Mouse (Mus musculus) intestine, embryonic 16.5 days (tissue): Measurements from ENCODE around the gene Zbtb34. TPM values are rescaled to one million over a fixed set of nuclear protein-coding genes. Genes with fewer than 3 reads are reported as not detected.

Source experiments
- ATAC-seq: fragments of 200-750 bp; cut with Nextera tagmentation; 2 replicates; pipeline ENCODE4 v1.8.0; 2017; ENCODE audit warnings: moderate TSS enrichment, moderate library complexity
- H3K27ac ChIP-seq: fragments of 300-500 bp; sonication (generic); 2 replicates; pipeline ENCODE4 v1.5.1; 2014; ENCODE audit warnings: mild to moderate bottlenecking, low read length
- H3K27me3 ChIP-seq: fragments of 300-500 bp; sonication (generic); replicated peaks from 2 replicates; pipeline ENCODE4 v1.6.1; 2014; ENCODE audit warnings: low read length, control low read depth, mixed read lengths; ENCODE audit not compliant: control insufficient read depth, insufficient read depth
- H3K36me3 ChIP-seq: fragments of 300-500 bp; sonication (generic); 2 replicates; pipeline ENCODE4 v1.6.1; 2014; ENCODE audit warnings: low read length, control low read depth; ENCODE audit not compliant: control insufficient read depth, insufficient read depth
- H3K4me1 ChIP-seq: fragments of 300-500 bp; sonication (generic); 2 replicates; pipeline ENCODE4 v1.6.1; 2014; ENCODE audit warnings: low read length, control low read depth, mixed read lengths; ENCODE audit not compliant: control insufficient read depth, insufficient read depth
- H3K4me2 ChIP-seq: fragments of 300-500 bp; sonication (generic); 2 replicates; pipeline ENCODE4 v1.6.1; 2014; ENCODE audit warnings: low read depth, low read length, control low read depth
- H3K4me3 ChIP-seq: fragments of 300-500 bp; sonication (generic); 2 replicates; pipeline ENCODE4 v1.5.1; 2014; ENCODE audit warnings: mild to moderate bottlenecking, low read length
- H3K9ac ChIP-seq: fragments of 300-500 bp; sonication (generic); 2 replicates; pipeline ENCODE4 v1.6.1; 2014; ENCODE audit warnings: low read depth, low read length
- H3K9me3 ChIP-seq: fragments of 300-500 bp; sonication (generic); 2 replicates; pipeline ENCODE4 v1.6.1; 2016; ENCODE audit warnings: low read length, control low read depth; ENCODE audit not compliant: control insufficient read depth
- WGBS: fragments of 180-500 bp; shearing (Covaris S2); extraction: QIAGEN DNeasy Blood & Tissue Kit; methylation state at CpG from one replicate; pipeline ENCODE4 v1.1.7; 2014; 5-methylcytosine and 5-hydroxymethylcytosine counted together
- polyA plus RNA-seq: library from polyadenylated mRNA; unstranded; fragments of >200 nt; fragmentation: Nextera tagmentation; extraction: Ambion mirVana; gene quantifications from 2 replicates; pipeline ENCODE4 v1.2.1, GENCODE M21; 2015

Zbtb34 gene
- polyA plus RNA-seq, 1 experiment from 2014 or later: 2.8 TPM

- Histone ChIP-seq H3K4me3 (no peak overlapping the region), H3K36me3 (peaks cover 7% of the 10 kb centered on the region; the same call in 1 of the 2 replicates), H3K27ac (no peak overlapping the region), H3K4me1 (peaks cover 4% of the 10 kb centered on the region; the same call in 1 of the 2 replicates), H3K9ac (no peak overlapping the region), H3K27me3 (no peaks in the 10 kb centered on the region), H3K9me3 (no peaks in the 10 kb centered on the region), H3K4me2 (no peak overlapping the region)
- 83% methylated on average over 11 of the region's 11 CpGs for WGBS
- ATAC-seq: no peak
Observed at GRCm38 (mm10) chr2:33451038-33451978, 20.2 kb upstream of the Zbtb34 start.

GRCm38 (mm10) chr2:33449119-33449873 is 18.2 kb upstream of the Zbtb34 start:
- no peaks in the 10 kb centered on the region for H3K27me3 ChIP-seq
- no peak for ATAC-seq
- no peaks in the 10 kb centered on the region for H3K9me3 ChIP-seq
- H3K36me3 ChIP-seq: peaks cover 3% of the 10 kb centered on the region; the same call in 1 of the 2 replicates
- H3K9ac ChIP-seq: no peak overlapping the region
- H3K4me2 ChIP-seq: no peak overlapping the region
- 93% methylated on average over 22 of the region's 22 CpGs for WGBS
- no peak overlapping the region for H3K4me3 ChIP-seq
- no peak overlapping the region for H3K27ac ChIP-seq
- H3K4me1 ChIP-seq: peaks cover 7% of the 10 kb centered on the region; the same call in 1 of the 2 replicates

GRCm38 (mm10) chr2:33446796-33447195 is 15.7 kb upstream of the Zbtb34 start:
- ATAC-seq: peak; percentile 37; the same call in 1 of the 2 replicates
- H3K36me3 ChIP-seq: peaks cover 2% of the 10 kb centered on the region; the same call in 1 of the 2 replicates
- WGBS: 20% methylated on average over 1 of the region's 1 CpGs

GRCm38 (mm10) chr2:33445741-33446140 is 14.6 kb upstream of the Zbtb34 start:
- H3K9ac ChIP-seq: no peak overlapping the region
- no peaks in the 10 kb centered on the region for H3K9me3 ChIP-seq
- H3K4me1 ChIP-seq: 0 out of 2 replicates have a peak, but pooled peaks cover 5% of the 10 kb centered on the region
- H3K27ac ChIP-seq: no peak overlapping the region
- no peak overlapping the region for H3K4me3 ChIP-seq
- 87% methylated on average over 5 of the region's 5 CpGs for WGBS
- peaks cover 2% of the 10 kb centered on the region; the same call in 1 of the 2 replicates for H3K36me3 ChIP-seq
- H3K4me2 ChIP-seq: no peak overlapping the region
- ATAC-seq: no peak
- no peaks in the 10 kb centered on the region for H3K27me3 ChIP-seq

More at GRCm38 (mm10) chr2:33446796-33447195, 15.7 kb upstream of the Zbtb34 start:
- Histone ChIP-seq H3K27me3 (no peaks in the 10 kb centered on the region), H3K9ac (no peak overlapping the region), H3K4me2 (no peak overlapping the region), H3K9me3 (no peaks in the 10 kb centered on the region), H3K27ac (no peak overlapping the region), H3K4me1 (0 out of 2 replicates have a peak, but pooled peaks cover 5% of the 10 kb centered on the region), H3K4me3 (no peak overlapping the region)

GRCm38 (mm10) chr2:33444862-33445261 is 13.7 kb upstream of the Zbtb34 start:
- H3K9ac ChIP-seq: no peak overlapping the region
- H3K27ac ChIP-seq: no peak overlapping the region

GRCm38 (mm10) chr2:33444358-33444757 is 13.2 kb upstream of the Zbtb34 start:
- WGBS: 44% methylated on average over 5 of the region's 5 CpGs

More at GRCm38 (mm10) chr2:33444862-33445261, 13.7 kb upstream of the Zbtb34 start:
- H3K4me2 ChIP-seq: no peak overlapping the region
- H3K4me3 ChIP-seq: no peak overlapping the region
- no peaks in the 10 kb centered on the region for H3K9me3 ChIP-seq
- H3K4me1 ChIP-seq: 0 out of 2 replicates have a peak, but pooled peaks cover 5% of the 10 kb centered on the region
- peaks cover under 1% of the 10 kb centered on the region; the same call in 1 of the 2 replicates for H3K36me3 ChIP-seq
- H3K27me3 ChIP-seq: no peaks in the 10 kb centered on the region
- no peak for ATAC-seq

GRCm38 (mm10) chr2:33442701-33443100 is 11.6 kb upstream of the Zbtb34 start:
- H3K4me2 ChIP-seq: no peak overlapping the region
- no peak overlapping the region for H3K27ac ChIP-seq
- H3K9me3 ChIP-seq: no peaks in the 10 kb centered on the region
- H3K36me3 ChIP-seq: no peaks in the 10 kb centered on the region
- H3K4me1 ChIP-seq: 0 out of 2 replicates have a peak, but pooled peaks cover 5% of the 10 kb centered on the region
- no peaks in the 10 kb centered on the region for H3K27me3 ChIP-seq
- ATAC-seq: no peak; the same call in 1 of the 2 replicates
- no peak overlapping the region for H3K4me3 ChIP-seq
- 50% methylated on average over 4 of the region's 4 CpGs for WGBS
- H3K9ac ChIP-seq: no peak overlapping the region

More at GRCm38 (mm10) chr2:33444358-33444757, 13.2 kb upstream of the Zbtb34 start:
- H3K9ac ChIP-seq: no peak overlapping the region
- H3K27me3 ChIP-seq: no peaks in the 10 kb centered on the region
- H3K27ac ChIP-seq: no peak overlapping the region
- no peaks in the 10 kb centered on the region for H3K9me3 ChIP-seq
- no peak overlapping the region for H3K4me2 ChIP-seq
- 0 out of 2 replicates have a peak, but pooled peaks cover 5% of the 10 kb centered on the region for H3K4me1 ChIP-seq
- no peaks in the 10 kb centered on the region; the same call in 1 of the 2 replicates for H3K36me3 ChIP-seq
- peak; percentile 53 for ATAC-seq
- no peak overlapping the region for H3K4me3 ChIP-seq

GRCm38 (mm10) chr2:33440893-33441292 is 9.8 kb upstream of the Zbtb34 start:
- Histone ChIP-seq H3K4me2 (no peak overlapping the region), H3K36me3 (no peaks in the 10 kb centered on the region), H3K9ac (no peak overlapping the region), H3K27ac (no peak overlapping the region), H3K27me3 (no peaks in the 10 kb centered on the region), H3K9me3 (no peaks in the 10 kb centered on the region), H3K4me3 (no peak overlapping the region), H3K4me1 (peaks cover 6% of the 10 kb centered on the region)
- ATAC-seq: no peak
- WGBS: 36% methylated on average over 4 of the region's 4 CpGs
